Mouse (Mus musculus): ENCODE results near the gene Cidec. TPM values are rescaled to one million over a fixed set of nuclear protein-coding genes. Genes with fewer than 3 reads are reported as not detected.
A peak's percentile ranks its signal among the peaks of the same experiment; 100 is the strongest.

Gene Cidec
- polyA plus RNA-seq, 1 experiment from 2014 or later = 0.40 TPM

GRCm38 (mm10) chr6:113428006-113428405 lies 7.6 kb downstream of the Cidec start:
- H3K4me1 ChIP-seq (ENCODE audit: control insufficient read depth, low read depth, low read length) = no peaks in the 10 kb centered on the region
- ATAC-seq (ENCODE audit: low read depth) = peak; percentile 75
- H3K27me3 ChIP-seq (ENCODE audit: control insufficient read depth, insufficient read depth, low read depth, low read length) = no peaks in the 10 kb centered on the region
- H3K4me2 ChIP-seq (ENCODE audit: low read depth, low read length) = no peak overlapping the region
- H3K4me3 ChIP-seq (ENCODE audit: low read depth, low read length) = peak overlapping the region; percentile 3; the same call in 1 of the 2 replicates
- H3K36me3 ChIP-seq (ENCODE audit: control insufficient read depth, insufficient read depth) = no peaks in the 10 kb centered on the region
- no peak overlapping the region for H3K9ac ChIP-seq (ENCODE audit: low read depth, low read length)
- no peak overlapping the region for H3K27ac ChIP-seq (ENCODE audit: low read length)
- H3K9me3 ChIP-seq (replicated peaks; ENCODE audit: control insufficient read depth, low read length) = no peaks in the 10 kb centered on the region
- WGBS (ENCODE audit: insufficient replicate concordance) = 80% methylated on average over 16 of the region's 16 CpGs

GRCm38 (mm10) chr6:113427397-113427796 lies 8.2 kb downstream of the Cidec start:
- no peak overlapping the region for H3K9ac ChIP-seq (ENCODE audit: low read depth, low read length)
- no peak overlapping the region for H3K27ac ChIP-seq (ENCODE audit: low read length)
- peak; percentile 20; the same call in 1 of the 2 replicates for ATAC-seq (ENCODE audit: low read depth)
- H3K4me1 ChIP-seq (ENCODE audit: control insufficient read depth, low read depth, low read length) = no peaks in the 10 kb centered on the region
- H3K9me3 ChIP-seq (replicated peaks; ENCODE audit: control insufficient read depth, low read length) = no peaks in the 10 kb centered on the region
- H3K27me3 ChIP-seq (ENCODE audit: control insufficient read depth, insufficient read depth, low read depth, low read length) = no peaks in the 10 kb centered on the region
- no peak overlapping the region for H3K4me3 ChIP-seq (ENCODE audit: low read depth, low read length)
- H3K4me2 ChIP-seq (ENCODE audit: low read depth, low read length) = no peak overlapping the region
- WGBS (ENCODE audit: insufficient replicate concordance) = 56% methylated on average over 3 of the region's 3 CpGs
- H3K36me3 ChIP-seq (ENCODE audit: control insufficient read depth, insufficient read depth) = no peaks in the 10 kb centered on the region

- no peaks in the 10 kb centered on the region for H3K27me3 ChIP-seq (ENCODE audit: control insufficient read depth, insufficient read depth, low read depth, low read length)
- no peak for ATAC-seq (ENCODE audit: low read depth)
- no peaks in the 10 kb centered on the region for H3K4me1 ChIP-seq (ENCODE audit: control insufficient read depth, low read depth, low read length)
- no peak overlapping the region for H3K27ac ChIP-seq (ENCODE audit: low read length)
- H3K9ac ChIP-seq (ENCODE audit: low read depth, low read length) = no peak overlapping the region
- H3K9me3 ChIP-seq (replicated peaks; ENCODE audit: control insufficient read depth, low read length) = no peaks in the 10 kb centered on the region
- H3K4me2 ChIP-seq (ENCODE audit: low read depth, low read length) = no peak overlapping the region
- WGBS (ENCODE audit: insufficient replicate concordance) = 70% methylated on average over 4 of the region's 4 CpGs
- no peak overlapping the region for H3K4me3 ChIP-seq (ENCODE audit: low read depth, low read length)
- no peaks in the 10 kb centered on the region for H3K36me3 ChIP-seq (ENCODE audit: control insufficient read depth, insufficient read depth)
Observed at GRCm38 (mm10) chr6:113426696-113427095, 8.9 kb downstream of the Cidec start.

- H3K27me3 ChIP-seq (ENCODE audit: control insufficient read depth, insufficient read depth, low read depth, low read length) = no peaks in the 10 kb centered on the region
- H3K27ac ChIP-seq (ENCODE audit: low read length) = no peak overlapping the region
- peaks cover 5% of the 10 kb centered on the region for H3K4me1 ChIP-seq (ENCODE audit: control insufficient read depth, low read depth, low read length)
- H3K9ac ChIP-seq (ENCODE audit: low read depth, low read length) = no peak overlapping the region
- no peaks in the 10 kb centered on the region for H3K36me3 ChIP-seq (ENCODE audit: control insufficient read depth, insufficient read depth)
- WGBS (ENCODE audit: insufficient replicate concordance) = 59% methylated on average over 7 of the region's 7 CpGs
- no peak for ATAC-seq (ENCODE audit: low read depth)
- no peak overlapping the region for H3K4me3 ChIP-seq (ENCODE audit: low read depth, low read length)
- H3K9me3 ChIP-seq (replicated peaks; ENCODE audit: control insufficient read depth, low read length) = no peaks in the 10 kb centered on the region
- H3K4me2 ChIP-seq (ENCODE audit: low read depth, low read length) = no peak overlapping the region
Observed at GRCm38 (mm10) chr6:113424187-113424586, 11.4 kb downstream of the Cidec start.

GRCm38 (mm10) chr6:113423000-113423399 lies 12.6 kb downstream of the Cidec start:
- Histone ChIP-seq H3K4me3 (ENCODE audit: low read depth, low read length) (no peak overlapping the region), H3K9me3 (replicated peaks; ENCODE audit: control insufficient read depth, low read length) (no peaks in the 10 kb centered on the region), H3K27ac (ENCODE audit: low read length) (no peak overlapping the region), H3K4me1 (ENCODE audit: control insufficient read depth, low read depth, low read length) (peaks cover 12% of the 10 kb centered on the region), H3K27me3 (ENCODE audit: control insufficient read depth, insufficient read depth, low read depth, low read length) (no peaks in the 10 kb centered on the region), H3K4me2 (ENCODE audit: low read depth, low read length) (no peak overlapping the region), H3K9ac (ENCODE audit: low read depth, low read length) (no peak overlapping the region), H3K36me3 (ENCODE audit: control insufficient read depth, insufficient read depth) (no peaks in the 10 kb centered on the region)
- no peak for ATAC-seq (ENCODE audit: low read depth)
- 30% methylated on average over 4 of the region's 4 CpGs for WGBS (ENCODE audit: insufficient replicate concordance)

GRCm38 (mm10) chr6:113419199-113419587 lies 16.4 kb downstream of the Cidec start, which contains the start of gene Rpusd3:
Rpusd3 (minus strand) TSS chr6:113419340.
- ATAC-seq (ENCODE audit: low read depth) = peak; percentile 99
- under 1% methylated on average over 25 of the region's 25 CpGs for WGBS (ENCODE audit: insufficient replicate concordance)
- Histone ChIP-seq H3K9me3 (replicated peaks; ENCODE audit: control insufficient read depth, low read length) (no peaks in the 10 kb centered on the region), H3K27me3 (ENCODE audit: control insufficient read depth, insufficient read depth, low read depth, low read length) (no peaks in the 10 kb centered on the region), H3K36me3 (ENCODE audit: control insufficient read depth, insufficient read depth) (no peaks in the 10 kb centered on the region), H3K4me2 (ENCODE audit: low read depth, low read length) (peak within 1 kb of the TSS; percentile 94), H3K4me3 (ENCODE audit: low read depth, low read length) (peak within 1 kb of the TSS; percentile 77), H3K9ac (ENCODE audit: low read depth, low read length) (peak within 1 kb of the TSS; percentile 83), H3K27ac (ENCODE audit: low read length) (peak within 1 kb of the TSS; percentile 46), H3K4me1 (ENCODE audit: control insufficient read depth, low read depth, low read length) (peaks cover 16% of the 10 kb centered on the region)

- H3K4me1 ChIP-seq (ENCODE audit: control insufficient read depth, low read depth, low read length) = peaks cover 16% of the 10 kb centered on the region
- H3K9me3 ChIP-seq (replicated peaks; ENCODE audit: control insufficient read depth, low read length) = no peaks in the 10 kb centered on the region
- WGBS (ENCODE audit: insufficient replicate concordance) = 9% methylated on average over 16 of the region's 16 CpGs
- H3K36me3 ChIP-seq (ENCODE audit: control insufficient read depth, insufficient read depth) = no peaks in the 10 kb centered on the region
- no peaks in the 10 kb centered on the region for H3K27me3 ChIP-seq (ENCODE audit: control insufficient read depth, insufficient read depth, low read depth, low read length)
- peak overlapping the region; percentile 94 for H3K4me2 ChIP-seq (ENCODE audit: low read depth, low read length)
- peak overlapping the region; percentile 46 for H3K27ac ChIP-seq (ENCODE audit: low read length)
- peak; percentile 33 for ATAC-seq (ENCODE audit: low read depth)
- H3K4me3 ChIP-seq (ENCODE audit: low read depth, low read length) = peak overlapping the region; percentile 77
- H3K9ac ChIP-seq (ENCODE audit: low read depth, low read length) = peak overlapping the region; percentile 83
Observed at GRCm38 (mm10) chr6:113418441-113419198, 16.9 kb downstream of the Cidec start.

- Histone ChIP-seq H3K9ac (ENCODE audit: low read depth, low read length) (no peak overlapping the region), H3K4me1 (ENCODE audit: control insufficient read depth, low read depth, low read length) (peaks cover 16% of the 10 kb centered on the region), H3K27me3 (ENCODE audit: control insufficient read depth, insufficient read depth, low read depth, low read length) (no peaks in the 10 kb centered on the region), H3K36me3 (ENCODE audit: control insufficient read depth, insufficient read depth) (no peaks in the 10 kb centered on the region), H3K4me2 (ENCODE audit: low read depth, low read length) (no peak overlapping the region), H3K9me3 (replicated peaks; ENCODE audit: control insufficient read depth, low read length) (no peaks in the 10 kb centered on the region), H3K4me3 (ENCODE audit: low read depth, low read length) (no peak overlapping the region), H3K27ac (ENCODE audit: low read length) (no peak overlapping the region)
- ATAC-seq (ENCODE audit: low read depth) = no peak
- WGBS (ENCODE audit: insufficient replicate concordance) = 69% methylated on average over 5 of the region's 5 CpGs
Observed at GRCm38 (mm10) chr6:113416416-113416815, 19.1 kb downstream of the Cidec start.

- H3K27me3 ChIP-seq (ENCODE audit: control insufficient read depth, insufficient read depth, low read depth, low read length) = no peaks in the 10 kb centered on the region
- 55% methylated on average over 1 of the region's 1 CpGs for WGBS (ENCODE audit: insufficient replicate concordance)
- H3K36me3 ChIP-seq (ENCODE audit: control insufficient read depth, insufficient read depth) = no peaks in the 10 kb centered on the region
- H3K9me3 ChIP-seq (replicated peaks; ENCODE audit: control insufficient read depth, low read length) = no peaks in the 10 kb centered on the region
- H3K4me1 ChIP-seq (ENCODE audit: control insufficient read depth, low read depth, low read length) = no peaks in the 10 kb centered on the region
- no peak overlapping the region for H3K27ac ChIP-seq (ENCODE audit: low read length)
- H3K4me3 ChIP-seq (ENCODE audit: low read depth, low read length) = no peak overlapping the region
- no peak overlapping the region for H3K4me2 ChIP-seq (ENCODE audit: low read depth, low read length)
- ATAC-seq (ENCODE audit: low read depth) = no peak
- no peak overlapping the region for H3K9ac ChIP-seq (ENCODE audit: low read depth, low read length)
Observed at GRCm38 (mm10) chr6:113410001-113410400, 25.6 kb downstream of the Cidec start.

Measured in liver, embryonic 16.5 days (tissue).